Mouse (Mus musculus) intestine, embryonic 15.5 days (tissue): ENCODE data around the gene Rdh9. TPM values are rescaled to one million over a fixed set of nuclear protein-coding genes. Genes with fewer than 3 reads are reported as not detected.

Source experiments
- ATAC-seq: fragments of 200-750 bp; cut with Nextera tagmentation; 2 replicates; pipeline ENCODE4 v1.8.0; 2017; ENCODE audit warnings: moderate TSS enrichment, moderate library complexity
- H3K27ac ChIP-seq: fragments of 300-500 bp; sonication (generic); 2 replicates; pipeline ENCODE4 v1.5.1; 2015; ENCODE audit warnings: mild to moderate bottlenecking, inconsistent platforms
- H3K27me3 ChIP-seq: fragments of 300-500 bp; sonication (generic); replicated peaks from 2 replicates; pipeline ENCODE4 v1.6.1; 2015; ENCODE audit warnings: inconsistent platforms
- H3K36me3 ChIP-seq: fragments of 300-500 bp; sonication (generic); 2 replicates; pipeline ENCODE4 v1.6.1; 2015; ENCODE audit warnings: inconsistent platforms
- H3K4me1 ChIP-seq: fragments of 300-500 bp; sonication (generic); replicated peaks from 2 replicates; pipeline ENCODE4 v1.6.1; 2015; ENCODE audit warnings: inconsistent platforms
- H3K4me2 ChIP-seq: fragments of 300-500 bp; sonication (generic); replicated peaks from 2 replicates; pipeline ENCODE4 v1.6.1; 2015; ENCODE audit warnings: mild to moderate bottlenecking, inconsistent platforms
- H3K4me3 ChIP-seq: fragments of 300-500 bp; sonication (generic); replicated peaks from 2 replicates; pipeline ENCODE4 v1.5.1; 2015; ENCODE audit warnings: inconsistent platforms
- H3K9ac ChIP-seq: fragments of 300-500 bp; sonication (generic); 2 replicates; pipeline ENCODE4 v1.6.1; 2015; ENCODE audit warnings: inconsistent platforms
- H3K9me3 ChIP-seq: fragments of 300-500 bp; sonication (generic); 2 replicates; pipeline ENCODE4 v1.6.1; 2016; ENCODE audit warnings: inconsistent platforms
- WGBS: fragments of 180-500 bp; shearing (Covaris S2); methylation state at CpG from one replicate; pipeline ENCODE4 v1.1.7; 2015; 5-methylcytosine and 5-hydroxymethylcytosine counted together
- polyA plus RNA-seq: library from polyadenylated mRNA; unstranded; fragments of >200 nt; fragmentation: Nextera tagmentation; extraction: Ambion mirVana; gene quantifications from 2 replicates; pipeline ENCODE4 v1.2.1, GENCODE M21; 2015

Gene Rdh9
- 0.13 TPM in 1 of 2 replicates, not detected in the other for polyA plus RNA-seq

- Histone ChIP-seq H3K4me1 (no peaks in the 10 kb centered on the region), H3K9me3 (no peaks in the 10 kb centered on the region), H3K36me3 (no peaks in the 10 kb centered on the region), H3K4me3 (no peak within 1 kb of the TSS), H3K9ac (no peak within 1 kb of the TSS), H3K4me2 (no peak within 1 kb of the TSS), H3K27ac (no peak within 1 kb of the TSS), H3K27me3 (no peaks in the 10 kb centered on the region)
- peak; percentile 34; the same call in 1 of the 2 replicates for ATAC-seq
- WGBS = 59% methylated on average over 2 of the region's 2 CpGs
Measured at GRCm38 (mm10) chr10:127776011-127776410, at the start of gene Rdh9. Rdh9 (plus strand) TSS chr10:127776386.

- Histone ChIP-seq H3K27ac (no peak overlapping the region), H3K4me3 (no peak overlapping the region), H3K4me1 (peaks cover 5% of the 10 kb centered on the region), H3K27me3 (peaks cover 5% of the 10 kb centered on the region), H3K36me3 (no peaks in the 10 kb centered on the region), H3K9ac (no peak overlapping the region), H3K9me3 (no peaks in the 10 kb centered on the region), H3K4me2 (no peak overlapping the region)
- no peak for ATAC-seq
- 73% methylated on average over 8 of the region's 8 CpGs for WGBS
Measured at GRCm38 (mm10) chr10:127728437-127728836, 47.7 kb upstream of the Rdh9 start.

- WGBS = 68% methylated on average over 11 of the region's 11 CpGs
- Histone ChIP-seq H3K9ac (no peak overlapping the region), H3K36me3 (no peaks in the 10 kb centered on the region), H3K4me3 (no peak overlapping the region), H3K27ac (no peak overlapping the region), H3K9me3 (no peaks in the 10 kb centered on the region), H3K4me2 (no peak overlapping the region), H3K27me3 (peaks cover 5% of the 10 kb centered on the region), H3K4me1 (peaks cover 5% of the 10 kb centered on the region)
- no peak for ATAC-seq
Measured at GRCm38 (mm10) chr10:127730285-127730932, 45.8 kb upstream of the Rdh9 start.

DNA sequence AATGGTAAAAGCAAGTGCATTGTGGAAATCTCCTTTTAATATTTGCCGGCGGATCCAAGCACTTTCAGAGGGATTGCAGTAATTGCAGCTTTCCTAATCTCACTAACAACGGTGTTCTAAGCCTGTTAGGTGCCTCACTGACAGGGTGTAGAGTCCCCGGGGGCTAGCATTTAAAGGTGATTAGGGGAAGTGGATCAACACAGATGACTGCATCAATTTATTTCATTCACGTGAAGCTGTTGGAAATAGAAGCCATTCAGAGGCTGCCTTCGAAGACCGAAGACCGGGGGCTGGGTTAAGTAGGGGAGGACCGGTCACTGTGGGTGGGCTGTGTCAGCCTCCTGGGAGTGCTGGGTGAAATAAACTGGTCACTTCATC, 45.3 kb upstream of the Rdh9 start:
- Histone ChIP-seq H3K27ac (no peak overlapping the region), H3K36me3 (no peaks in the 10 kb centered on the region), H3K4me3 (no peak overlapping the region), H3K27me3 (peaks cover 5% of the 10 kb centered on the region), H3K4me1 (peaks cover 5% of the 10 kb centered on the region), H3K9me3 (no peaks in the 10 kb centered on the region), H3K4me2 (no peak overlapping the region), H3K9ac (no peak overlapping the region)
- no peak for ATAC-seq
- WGBS = 35% methylated on average over 9 of the region's 9 CpGs

DNA sequence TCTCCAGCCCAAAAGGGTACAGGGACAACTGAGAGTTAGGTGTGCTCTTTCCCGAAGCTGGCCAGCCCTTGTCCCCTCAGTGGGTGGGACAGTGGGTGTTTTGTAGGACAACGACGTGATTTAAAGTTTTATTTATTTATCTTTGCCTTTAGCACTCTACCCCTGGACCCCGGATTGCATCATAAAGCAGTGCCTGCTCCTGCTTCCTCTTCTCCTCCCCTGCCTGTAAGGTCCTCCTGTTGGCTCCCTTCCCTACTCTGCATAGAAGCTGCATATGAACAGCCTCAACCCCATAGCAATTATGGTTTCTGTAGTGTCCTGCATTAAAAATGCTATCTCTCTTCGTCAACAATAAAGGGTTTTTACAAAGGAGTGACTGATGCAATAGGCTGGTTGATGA, 44.8 kb upstream of the Rdh9 start:
- H3K9ac ChIP-seq = no peak overlapping the region
- ATAC-seq = no peak

DNA sequence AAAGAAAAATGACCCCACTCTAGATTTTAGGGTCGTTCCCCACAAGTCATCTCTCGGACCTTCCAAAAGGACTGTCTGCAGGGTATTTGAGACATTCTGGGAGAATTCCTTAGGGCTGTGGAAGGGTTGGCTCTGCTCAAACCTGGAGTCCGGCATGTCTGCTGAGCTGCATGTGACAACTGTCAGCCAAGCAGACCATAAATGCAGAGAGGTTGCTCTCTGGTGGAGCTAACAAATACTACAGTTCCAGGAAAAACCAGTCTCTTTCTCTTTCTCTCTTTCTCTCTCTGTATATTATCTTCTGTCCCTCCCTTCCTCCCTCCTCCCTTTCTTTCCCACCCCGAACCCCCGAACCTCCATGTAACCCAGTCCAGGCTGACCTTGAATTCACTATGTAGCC, 41.8 kb upstream of the Rdh9 start:
- 33% methylated on average over 5 of the region's 5 CpGs for WGBS

More for the DNA sequence above, 44.8 kb upstream of the Rdh9 start:
- Histone ChIP-seq H3K4me3 (no peak overlapping the region), H3K9me3 (no peaks in the 10 kb centered on the region), H3K27me3 (peaks cover 5% of the 10 kb centered on the region), H3K4me1 (peaks cover 5% of the 10 kb centered on the region), H3K36me3 (no peaks in the 10 kb centered on the region), H3K4me2 (no peak overlapping the region), H3K27ac (no peak overlapping the region)
- 21% methylated on average over 5 of the region's 5 CpGs for WGBS

DNA sequence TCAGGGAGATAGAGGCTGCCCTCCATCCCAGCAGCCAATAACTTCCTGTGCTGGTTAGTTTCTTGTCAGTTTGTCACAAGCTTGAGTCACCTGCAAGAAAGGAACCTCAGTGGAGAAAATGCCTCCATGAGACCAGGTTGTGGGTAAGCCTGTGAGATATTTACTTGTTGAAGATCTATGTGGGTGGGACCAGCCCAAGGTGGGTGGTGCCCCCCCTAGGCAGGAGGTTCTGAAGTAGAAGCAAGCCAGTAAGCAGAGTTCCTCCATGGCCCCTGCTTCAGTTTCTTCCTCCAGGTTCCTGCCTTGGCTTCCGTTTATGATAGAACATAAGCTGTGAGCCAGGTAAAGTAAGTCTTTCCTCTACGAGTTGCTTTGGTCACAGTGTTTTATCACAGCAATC, 39.9 kb upstream of the Rdh9 start:
- H3K4me3 ChIP-seq = no peak overlapping the region
- peaks cover under 1% of the 10 kb centered on the region; the same call in 1 of the 2 replicates for H3K36me3 ChIP-seq
- H3K27ac ChIP-seq = no peak overlapping the region
- H3K9me3 ChIP-seq = no peaks in the 10 kb centered on the region
- H3K9ac ChIP-seq = no peak overlapping the region
- no peak for ATAC-seq
- WGBS = 79% methylated on average over 2 of the region's 2 CpGs
- no peak overlapping the region for H3K4me2 ChIP-seq
- peaks cover 7% of the 10 kb centered on the region for H3K4me1 ChIP-seq
- H3K27me3 ChIP-seq = no peaks in the 10 kb centered on the region

More for the DNA sequence above, 41.8 kb upstream of the Rdh9 start:
- ATAC-seq = no peak
- no peaks in the 10 kb centered on the region for H3K36me3 ChIP-seq
- H3K4me3 ChIP-seq = no peak overlapping the region
- peaks cover 5% of the 10 kb centered on the region for H3K4me1 ChIP-seq
- no peak overlapping the region for H3K27ac ChIP-seq
- no peaks in the 10 kb centered on the region for H3K9me3 ChIP-seq
- no peak overlapping the region for H3K9ac ChIP-seq
- H3K27me3 ChIP-seq = no peaks in the 10 kb centered on the region
- H3K4me2 ChIP-seq = no peak overlapping the region

DNA sequence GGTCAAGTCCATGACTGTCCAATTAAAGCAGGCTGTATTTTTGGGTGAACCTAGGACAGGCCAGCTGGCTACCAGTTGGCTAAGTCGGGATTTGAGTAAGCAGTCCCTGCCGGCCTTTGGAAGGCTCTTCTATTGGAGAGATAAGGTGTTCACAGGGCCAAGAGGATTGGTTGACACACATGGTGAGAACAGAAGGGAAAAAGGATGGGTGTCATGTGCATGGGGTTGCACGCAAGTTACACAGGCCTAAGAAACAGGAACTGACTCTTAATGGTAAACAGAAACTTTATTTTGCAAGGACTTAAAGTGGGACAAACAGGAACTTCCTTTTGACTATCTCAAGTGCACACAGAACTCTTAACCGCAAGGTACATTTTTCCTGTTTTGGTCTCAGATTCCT, 39.3 kb upstream of the Rdh9 start:
- no peak for ATAC-seq
- H3K4me1 ChIP-seq = 0 out of 2 replicates have a peak, but pooled peaks cover 5% of the 10 kb centered on the region
- H3K27me3 ChIP-seq = no peaks in the 10 kb centered on the region
- no peak overlapping the region for H3K4me3 ChIP-seq
- 70% methylated on average over 4 of the region's 4 CpGs for WGBS
- H3K4me2 ChIP-seq = no peak overlapping the region
- H3K9me3 ChIP-seq = no peaks in the 10 kb centered on the region
- peaks cover 6% of the 10 kb centered on the region for H3K36me3 ChIP-seq
- no peak overlapping the region for H3K27ac ChIP-seq
- no peak overlapping the region for H3K9ac ChIP-seq

GRCm38 (mm10) chr10:127737552-127737951, 38.6 kb upstream of the Rdh9 start:
- H3K27ac ChIP-seq = no peak overlapping the region
- H3K27me3 ChIP-seq = no peaks in the 10 kb centered on the region
- no peak overlapping the region for H3K4me3 ChIP-seq
- H3K9ac ChIP-seq = no peak overlapping the region
- H3K4me2 ChIP-seq = no peak overlapping the region
- 44% methylated on average over 2 of the region's 2 CpGs for WGBS
- H3K4me1 ChIP-seq = 0 out of 2 replicates have a peak, but pooled peaks cover 5% of the 10 kb centered on the region
- no peak for ATAC-seq
- no peaks in the 10 kb centered on the region for H3K9me3 ChIP-seq
- peaks cover 13% of the 10 kb centered on the region for H3K36me3 ChIP-seq

GRCm38 (mm10) chr10:127738151-127738882, 37.9 kb upstream of the Rdh9 start:
- Histone ChIP-seq H3K4me1 (0 out of 2 replicates have a peak, but pooled peaks cover 5% of the 10 kb centered on the region), H3K27ac (peak overlapping the region; percentile 85), H3K36me3 (peaks cover 20% of the 10 kb centered on the region), H3K4me3 (no peak overlapping the region), H3K9me3 (no peaks in the 10 kb centered on the region), H3K9ac (no peak overlapping the region), H3K4me2 (peak overlapping the region; percentile 70), H3K27me3 (no peaks in the 10 kb centered on the region)
- 32% methylated on average over 13 of the region's 13 CpGs for whole genome bisulfite sequencing
- ATAC-seq = peak; percentile 75

DNA sequence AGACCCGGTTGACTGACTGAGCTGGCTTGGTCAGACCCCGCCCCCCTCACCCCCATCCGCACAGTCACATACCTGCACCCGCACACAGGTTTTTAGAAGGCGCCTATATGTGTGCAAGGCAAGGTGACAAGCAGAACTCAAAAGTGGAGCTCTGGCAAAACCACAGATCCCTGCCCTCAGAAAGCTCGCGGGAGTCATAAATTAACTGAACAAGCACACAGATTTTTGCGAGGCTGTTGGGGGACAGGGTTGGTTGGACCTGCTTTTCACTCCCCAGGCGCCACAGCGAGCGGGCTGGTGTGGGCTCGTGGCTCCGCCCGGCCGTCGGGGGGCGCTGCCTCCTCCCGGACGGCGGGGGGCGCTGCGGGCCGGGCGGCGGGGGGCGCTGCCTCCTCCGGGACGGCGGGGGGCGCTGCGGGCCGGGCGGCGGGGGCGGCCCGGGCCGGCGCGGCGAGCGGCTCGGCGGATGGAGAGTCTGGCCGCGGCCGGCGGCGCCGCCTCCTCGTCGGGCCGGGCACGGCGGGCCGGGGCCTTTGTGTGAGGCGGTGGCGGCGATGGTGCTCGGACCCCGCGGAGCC, 37.0 kb upstream of the Rdh9 start, which contains the start of gene Zbtb39:
Gene Zbtb39, plus strand, starts transcription at position 456 of the 578 bp plus-strand sequence.
- peak within 1 kb of the TSS; percentile 97 for H3K9ac ChIP-seq
- H3K36me3 ChIP-seq = peaks cover 29% of the 10 kb centered on the region
- WGBS = under 1% methylated on average over 40 of the region's 61 CpGs
- H3K4me2 ChIP-seq = peak within 1 kb of the TSS; percentile 70
- ATAC-seq = peak; percentile 78
- H3K27ac ChIP-seq = peak within 1 kb of the TSS; percentile 85
- H3K27me3 ChIP-seq = no peaks in the 10 kb centered on the region
- no peaks in the 10 kb centered on the region for H3K9me3 ChIP-seq
- 0 out of 2 replicates have a peak, but pooled peaks cover 5% of the 10 kb centered on the region for H3K4me1 ChIP-seq
- peak within 1 kb of the TSS; percentile 98 for H3K4me3 ChIP-seq

- under 1% methylated on average over 51 of the region's 55 CpGs for WGBS
- ATAC-seq = peak; percentile 57
Measured at GRCm38 (mm10) chr10:127739661-127740161, 36.5 kb upstream of the Rdh9 start.

More at GRCm38 (mm10) chr10:127739661-127740161, 36.5 kb upstream of the Rdh9 start:
- Histone ChIP-seq H3K36me3 (peaks cover 34% of the 10 kb centered on the region), H3K9me3 (no peaks in the 10 kb centered on the region), H3K4me3 (peak overlapping the region; percentile 98), H3K27ac (peak overlapping the region; percentile 85), H3K27me3 (no peaks in the 10 kb centered on the region), H3K4me2 (peak overlapping the region; percentile 70), H3K9ac (peak overlapping the region; percentile 97), H3K4me1 (0 out of 2 replicates have a peak, but pooled peaks cover 5% of the 10 kb centered on the region)
